Mouse (Mus musculus) liver, embryonic 15.5 days (tissue): Measurements from ENCODE around the gene Tgfbr1. TPM values are rescaled to one million over a fixed set of nuclear protein-coding genes. Genes with fewer than 3 reads are reported as not detected.

Source experiments
- ATAC-seq: fragments of 200-750 bp; cut with Nextera tagmentation; 2 replicates; pipeline ENCODE4 v1.8.0; 2017; ENCODE audit warnings: moderate number of reproducible peaks, mild to moderate bottlenecking, moderate library complexity; ENCODE audit not compliant: insufficient read depth
- H3K27ac ChIP-seq: fragments of 300-500 bp; sonication (generic); replicated peaks from 2 replicates; pipeline ENCODE4 v1.5.1; 2015; ENCODE audit warnings: mild to moderate bottlenecking, inconsistent platforms
- H3K27me3 ChIP-seq: fragments of 300-500 bp; sonication (generic); 2 replicates; pipeline ENCODE4 v1.6.1; 2015; ENCODE audit warnings: mild to moderate bottlenecking, inconsistent platforms
- H3K36me3 ChIP-seq: fragments of 300-500 bp; sonication (generic); replicated peaks from 2 replicates; pipeline ENCODE4 v1.6.1; 2015; ENCODE audit warnings: moderate library complexity, mild to moderate bottlenecking, inconsistent platforms
- H3K4me1 ChIP-seq: fragments of 300-500 bp; sonication (generic); replicated peaks from 2 replicates; pipeline ENCODE4 v1.6.1; 2015; ENCODE audit warnings: inconsistent platforms
- H3K4me2 ChIP-seq: fragments of 300-500 bp; sonication (generic); 2 replicates; pipeline ENCODE4 v1.6.1; 2015; ENCODE audit warnings: moderate library complexity, mild to moderate bottlenecking, inconsistent platforms
- H3K4me3 ChIP-seq: fragments of 300-500 bp; sonication (generic); replicated peaks from 2 replicates; pipeline ENCODE4 v1.5.1; 2015; ENCODE audit warnings: mild to moderate bottlenecking, inconsistent platforms
- H3K9ac ChIP-seq: fragments of 300-500 bp; sonication (generic); 2 replicates; pipeline ENCODE4 v1.6.1; 2015; ENCODE audit warnings: moderate library complexity, mild to moderate bottlenecking, inconsistent platforms
- H3K9me3 ChIP-seq: fragments of 300-500 bp; sonication (generic); replicated peaks from 2 replicates; pipeline ENCODE4 v1.6.1; 2016; ENCODE audit warnings: inconsistent platforms
- WGBS: fragments of 180-500 bp; shearing (Covaris S2); methylation state at CpG from one replicate; pipeline ENCODE4 v1.1.7; 2015; ENCODE audit warnings: mixed read lengths; ENCODE audit not compliant: insufficient replicate concordance; 5-methylcytosine and 5-hydroxymethylcytosine counted together
- polyA plus RNA-seq: library from polyadenylated mRNA; unstranded; fragments of >200 nt; fragmentation: Nextera tagmentation; extraction: Ambion mirVana; gene quantifications from 2 replicates; pipeline ENCODE4 v1.2.1, GENCODE M21; 2015

Gene Tgfbr1
- polyA plus RNA-seq, 1 experiment from 2014 or later: 4.4 TPM

DNA sequence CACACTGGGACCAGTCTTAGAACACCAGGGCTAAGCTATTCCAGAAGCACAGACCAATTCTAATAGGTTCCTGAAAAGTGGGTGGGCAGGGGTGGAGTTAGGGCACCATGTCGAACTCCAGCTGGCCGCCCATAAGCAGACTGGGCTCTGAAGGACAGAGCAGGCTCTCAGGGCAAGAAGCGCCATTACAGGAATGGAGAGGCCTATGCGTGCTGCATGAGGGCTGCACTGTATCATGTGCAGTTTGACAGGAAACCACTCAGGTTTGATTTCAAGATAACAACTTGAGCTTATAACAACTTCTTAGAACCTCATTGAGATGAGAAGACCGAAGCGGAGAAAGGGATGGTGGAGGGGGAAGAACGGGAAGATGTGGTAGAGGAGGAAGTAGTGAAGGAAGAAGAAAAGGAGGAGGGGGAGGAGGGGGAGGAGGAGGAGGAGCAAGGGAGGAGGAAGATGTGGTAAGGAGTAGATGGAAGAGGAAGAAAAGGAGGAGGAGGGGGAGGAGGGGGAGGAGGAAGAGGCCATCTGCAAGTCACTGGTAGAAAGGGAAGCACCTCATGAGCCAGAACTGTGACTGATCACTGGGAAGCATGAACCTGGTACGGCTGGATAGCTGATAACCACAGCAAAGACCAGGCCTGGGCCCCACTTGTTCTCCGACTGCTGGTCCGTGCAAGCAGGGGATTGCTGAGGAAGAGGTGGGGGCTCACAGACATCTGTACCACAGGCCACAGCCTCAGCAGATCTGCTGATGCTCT is 33.3 kb upstream of the Tgfbr1 start:
- ATAC-seq: peak; percentile 38; the same call in 1 of the 2 replicates
- 31% methylated on average over 10 of the region's 10 CpGs for WGBS
- Histone ChIP-seq H3K27ac (peak overlapping the region; percentile 55; the same call in 1 of the 2 replicates), H3K9me3 (no peaks in the 10 kb centered on the region), H3K9ac (no peak overlapping the region), H3K4me3 (no peak overlapping the region), H3K4me2 (no peak overlapping the region), H3K27me3 (no peaks in the 10 kb centered on the region), H3K36me3 (no peaks in the 10 kb centered on the region), H3K4me1 (peaks cover 31% of the 10 kb centered on the region)

DNA sequence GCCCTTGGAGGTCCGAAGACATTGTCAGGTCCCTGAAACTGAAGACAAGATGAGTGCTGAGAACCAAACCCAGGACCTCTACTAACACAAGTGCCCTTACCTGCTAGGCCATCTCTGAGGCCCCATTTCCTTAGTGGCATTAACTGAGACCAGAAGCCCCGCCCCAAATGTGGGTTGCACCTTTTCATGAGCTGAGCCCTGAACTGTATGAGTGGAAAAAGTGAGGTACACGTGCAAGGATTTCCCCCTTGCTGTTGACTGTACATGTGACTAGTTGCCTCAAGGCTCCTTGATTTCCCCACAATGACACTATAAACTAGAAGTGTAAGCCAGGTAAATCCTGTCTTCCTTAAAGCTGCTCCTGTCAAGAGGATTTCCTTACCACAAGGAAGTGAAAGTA is 30.7 kb upstream of the Tgfbr1 start:
- whole genome bisulfite sequencing: 60% methylated on average over 3 of the region's 3 CpGs
- Histone ChIP-seq H3K27ac (no peak overlapping the region), H3K4me1 (peaks cover 35% of the 10 kb centered on the region), H3K27me3 (no peaks in the 10 kb centered on the region), H3K9me3 (no peaks in the 10 kb centered on the region), H3K4me2 (no peak overlapping the region), H3K36me3 (no peaks in the 10 kb centered on the region), H3K4me3 (no peak overlapping the region), H3K9ac (no peak overlapping the region)
- ATAC-seq: no peak

DNA sequence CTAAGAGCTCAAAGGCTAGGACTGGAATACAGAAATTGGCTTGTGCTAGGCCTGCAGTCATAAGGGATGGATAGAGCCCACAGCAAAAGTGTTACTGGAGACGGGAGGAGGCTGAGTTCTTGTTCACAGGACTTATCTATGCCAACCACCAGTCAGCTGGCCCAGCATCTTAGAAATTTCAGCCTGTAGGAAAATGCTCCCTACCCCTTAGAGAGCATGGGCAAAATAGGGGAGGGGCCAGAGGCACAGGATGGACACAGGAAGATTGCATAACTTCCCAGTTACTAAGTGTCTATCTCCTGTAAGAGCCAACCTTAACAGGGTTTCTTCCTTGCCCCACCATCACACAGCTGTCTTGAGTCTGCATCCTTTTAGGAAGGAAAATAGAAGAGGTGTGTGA is 28.8 kb upstream of the Tgfbr1 start:
- Histone ChIP-seq H3K27me3 (no peaks in the 10 kb centered on the region), H3K4me3 (no peak overlapping the region), H3K4me2 (no peak overlapping the region), H3K27ac (no peak overlapping the region), H3K9ac (no peak overlapping the region), H3K9me3 (no peaks in the 10 kb centered on the region), H3K36me3 (no peaks in the 10 kb centered on the region), H3K4me1 (peaks cover 26% of the 10 kb centered on the region)
- peak; percentile 40; the same call in 1 of the 2 replicates for ATAC-seq
- 11% methylated on average over 1 of the region's 1 CpGs for WGBS

DNA sequence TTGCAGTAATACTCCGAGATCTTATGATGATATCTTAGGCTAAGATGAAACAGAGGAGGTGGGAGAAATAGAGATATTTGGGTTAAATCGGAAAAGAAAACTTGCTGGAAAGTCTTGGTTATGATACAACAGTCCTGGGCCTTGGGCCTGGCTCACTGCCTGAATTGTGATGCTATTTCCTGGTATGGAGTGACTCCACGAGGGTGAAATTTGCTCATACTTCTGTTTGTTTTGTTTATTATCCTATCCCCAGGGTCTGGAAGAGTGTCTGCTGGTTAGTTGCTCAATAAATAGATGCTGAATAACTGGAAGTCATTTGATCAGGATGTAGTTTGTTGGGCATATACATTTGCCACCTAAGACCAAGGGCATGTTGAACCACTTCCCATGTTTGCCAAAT is 25.2 kb upstream of the Tgfbr1 start:
- no peak for ATAC-seq
- Histone ChIP-seq H3K9me3 (no peaks in the 10 kb centered on the region), H3K9ac (no peak overlapping the region), H3K27ac (no peak overlapping the region), H3K4me1 (peaks cover 18% of the 10 kb centered on the region), H3K4me3 (no peak overlapping the region), H3K27me3 (no peaks in the 10 kb centered on the region; the same call in 1 of the 2 replicates), H3K36me3 (no peaks in the 10 kb centered on the region), H3K4me2 (no peak overlapping the region)
- WGBS: 65% methylated on average over 3 of the region's 3 CpGs

DNA sequence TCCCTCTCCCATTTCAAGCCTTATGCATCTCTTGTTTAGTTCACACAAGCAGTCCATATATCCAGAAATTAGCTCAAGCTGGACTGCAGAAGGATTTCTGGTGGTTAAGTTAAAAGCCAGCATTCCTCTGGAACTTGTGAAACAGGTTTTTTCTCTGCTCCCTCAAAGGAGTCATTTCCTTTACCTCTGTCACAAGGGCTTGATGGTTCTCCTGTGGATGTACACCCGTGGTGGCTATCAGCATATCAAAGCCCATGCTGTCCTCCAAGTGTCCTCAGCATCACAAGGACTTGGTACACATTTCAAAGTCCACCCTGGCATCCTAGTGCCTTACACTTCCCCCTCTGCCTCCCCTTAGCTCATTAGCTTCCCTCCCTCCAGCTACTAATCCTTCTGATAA is 23.7 kb upstream of the Tgfbr1 start:
- H3K36me3 ChIP-seq: no peaks in the 10 kb centered on the region
- no peak overlapping the region for H3K4me2 ChIP-seq
- H3K27ac ChIP-seq: no peak overlapping the region
- no peak overlapping the region for H3K9ac ChIP-seq
- no peaks in the 10 kb centered on the region for H3K9me3 ChIP-seq
- ATAC-seq: no peak
- H3K27me3 ChIP-seq: no peaks in the 10 kb centered on the region; the same call in 1 of the 2 replicates
- no peak overlapping the region for H3K4me3 ChIP-seq
- 8% methylated on average over 1 of the region's 1 CpGs for WGBS
- peaks cover 8% of the 10 kb centered on the region for H3K4me1 ChIP-seq

DNA sequence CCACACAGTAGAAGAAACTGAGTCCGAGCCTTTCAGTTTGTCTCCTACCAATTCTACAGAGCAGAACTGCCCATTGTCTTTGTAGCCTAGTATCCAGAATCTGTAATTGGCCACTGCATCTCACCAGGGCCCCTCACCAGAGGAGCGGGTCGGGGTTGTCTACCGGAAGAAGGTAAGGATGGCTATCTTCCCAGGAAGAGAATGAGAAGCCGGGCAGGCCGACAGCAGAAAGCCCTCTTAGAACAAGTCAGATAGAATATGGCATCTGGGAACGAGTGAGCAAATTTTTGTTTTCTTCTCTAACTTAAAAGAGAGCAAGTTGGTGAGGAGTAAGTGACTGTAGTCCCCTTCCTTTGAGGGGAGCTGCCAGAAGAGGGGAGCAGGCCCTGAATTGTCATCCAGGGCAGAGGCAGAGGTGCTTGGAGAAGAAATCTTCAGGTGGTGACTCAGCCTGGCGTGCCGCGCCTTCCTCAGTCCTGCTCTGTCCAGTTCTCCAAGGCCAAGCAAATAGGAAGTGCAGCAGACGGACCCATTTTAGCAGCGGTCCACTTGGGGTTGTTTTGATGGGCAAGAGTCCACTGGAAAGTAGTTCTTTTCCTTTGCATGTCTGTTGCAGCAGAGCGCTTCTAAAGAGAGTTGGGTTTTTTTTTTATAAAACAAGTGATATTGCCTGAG is 22.5 kb upstream of the Tgfbr1 start:
- Histone ChIP-seq H3K4me2 (no peak overlapping the region), H3K27me3 (no peaks in the 10 kb centered on the region; the same call in 1 of the 2 replicates), H3K36me3 (no peaks in the 10 kb centered on the region), H3K9ac (no peak overlapping the region), H3K4me1 (no peaks in the 10 kb centered on the region), H3K9me3 (no peaks in the 10 kb centered on the region), H3K27ac (no peak overlapping the region), H3K4me3 (no peak overlapping the region)
- 72% methylated on average over 13 of the region's 13 CpGs for WGBS
- ATAC-seq: no peak

DNA sequence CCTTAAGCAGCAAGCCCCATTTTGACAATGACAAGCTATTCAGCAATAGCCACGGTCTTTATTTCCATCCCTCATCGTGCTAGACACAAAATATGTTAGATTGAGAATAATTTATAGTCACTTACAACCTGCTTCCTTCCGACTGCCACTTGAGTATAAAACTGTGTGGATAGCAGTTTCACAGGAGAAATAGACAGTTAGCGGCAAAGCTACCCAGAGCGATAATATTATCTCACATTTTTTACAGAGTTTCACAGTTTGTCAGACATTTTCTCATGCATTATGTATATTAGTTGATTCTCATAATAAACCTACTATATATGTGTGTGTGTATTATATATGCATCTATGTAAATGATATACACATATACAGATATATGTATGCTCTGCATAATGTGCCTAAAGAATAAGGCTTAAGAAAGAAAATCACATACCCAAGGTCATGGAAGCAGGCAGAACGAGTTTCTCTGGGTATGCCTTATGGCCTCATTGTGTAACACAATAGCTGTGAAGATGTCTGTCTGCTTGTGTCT is 20.1 kb upstream of the Tgfbr1 start:
- H3K27ac ChIP-seq: no peak overlapping the region
- H3K4me3 ChIP-seq: no peak overlapping the region
- H3K4me2 ChIP-seq: no peak overlapping the region
- H3K36me3 ChIP-seq: no peaks in the 10 kb centered on the region
- peaks cover 3% of the 10 kb centered on the region for H3K27me3 ChIP-seq
- no peaks in the 10 kb centered on the region for H3K9me3 ChIP-seq
- 64% methylated on average over 6 of the region's 6 CpGs for WGBS
- no peak overlapping the region for H3K9ac ChIP-seq
- H3K4me1 ChIP-seq: no peaks in the 10 kb centered on the region
- no peak for ATAC-seq

DNA sequence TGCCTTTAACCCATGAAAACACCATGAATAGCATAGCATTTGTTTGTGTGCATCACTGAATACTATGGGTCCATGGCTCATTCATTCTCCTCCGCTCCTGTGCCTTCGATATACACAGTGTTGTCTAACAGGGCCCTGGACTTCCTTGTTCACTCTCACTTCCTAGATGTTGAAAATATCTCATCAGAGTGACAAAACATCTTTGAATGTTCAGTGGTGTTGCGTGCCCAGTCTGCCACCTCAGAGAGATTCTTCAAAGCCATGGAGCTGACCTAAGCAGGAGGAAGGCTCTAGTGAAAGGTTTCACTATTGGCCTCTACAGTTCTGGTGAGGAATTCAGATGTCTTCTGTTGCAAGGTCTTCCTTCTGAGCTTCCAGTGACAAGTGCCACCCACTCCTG is 19.5 kb upstream of the Tgfbr1 start:
- no peak for ATAC-seq
- WGBS: 81% methylated on average over 3 of the region's 3 CpGs
- Histone ChIP-seq H3K36me3 (no peaks in the 10 kb centered on the region), H3K4me2 (no peak overlapping the region), H3K4me1 (no peaks in the 10 kb centered on the region), H3K9ac (no peak overlapping the region), H3K4me3 (no peak overlapping the region), H3K9me3 (no peaks in the 10 kb centered on the region), H3K27ac (no peak overlapping the region), H3K27me3 (peaks cover 3% of the 10 kb centered on the region)

DNA sequence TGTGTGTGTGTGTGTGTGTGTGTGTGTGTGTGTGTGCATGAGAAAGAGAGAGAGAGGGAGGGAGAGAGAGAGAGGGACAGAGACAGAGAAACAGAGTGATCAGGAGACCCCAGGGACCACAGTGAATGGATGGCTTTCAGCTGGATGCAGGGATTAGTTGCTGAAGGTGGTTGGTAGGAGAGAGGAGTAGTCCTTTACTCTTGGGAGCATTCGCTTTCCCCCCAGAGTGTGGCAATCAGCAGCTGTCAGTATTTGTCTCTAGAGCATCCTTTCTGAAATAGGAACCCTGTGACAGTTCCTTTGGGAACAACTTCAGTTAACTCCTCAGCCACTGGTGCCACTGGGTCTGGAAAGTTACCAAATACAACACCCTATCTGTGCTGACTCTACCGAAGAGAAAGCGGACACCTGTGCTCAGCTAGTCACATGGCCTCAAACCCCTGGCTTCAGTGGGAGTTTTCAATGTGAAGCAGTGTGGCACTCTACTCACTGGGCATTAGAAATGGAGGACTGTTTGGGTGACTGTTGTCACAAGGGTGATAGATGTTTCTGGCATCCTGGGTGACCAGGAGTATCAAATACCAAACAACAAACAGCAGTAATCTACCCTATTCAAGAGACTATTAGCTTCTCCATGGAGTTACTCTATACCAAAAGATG is 16.0 kb upstream of the Tgfbr1 start:
- H3K4me2 ChIP-seq: no peak overlapping the region
- ATAC-seq: no peak
- no peaks in the 10 kb centered on the region for H3K9me3 ChIP-seq
- WGBS: 65% methylated on average over 3 of the region's 3 CpGs
- H3K36me3 ChIP-seq: no peaks in the 10 kb centered on the region
- no peak overlapping the region for H3K27ac ChIP-seq
- H3K4me3 ChIP-seq: no peak overlapping the region
- no peak overlapping the region for H3K9ac ChIP-seq
- peaks cover 3% of the 10 kb centered on the region; the same call in 1 of the 2 replicates for H3K27me3 ChIP-seq
- no peaks in the 10 kb centered on the region for H3K4me1 ChIP-seq

DNA sequence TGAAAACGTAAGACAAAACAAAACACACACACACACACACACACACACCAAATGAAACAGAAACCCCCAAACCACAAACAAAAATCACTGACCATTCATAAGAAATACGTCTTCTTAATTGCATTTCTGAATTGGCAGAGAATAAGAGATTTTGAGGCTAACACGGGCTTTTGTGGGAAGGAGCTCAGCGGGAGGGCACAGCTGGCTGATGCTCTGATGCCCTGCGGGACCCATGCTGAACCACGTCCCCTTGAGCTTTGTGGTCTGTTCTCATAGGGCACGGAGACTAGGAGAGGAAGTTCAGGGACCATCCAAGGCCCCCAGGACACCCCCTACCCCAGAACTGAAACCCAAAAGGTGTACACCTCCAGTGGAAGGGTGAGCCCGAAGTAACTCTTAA is 10.4 kb upstream of the Tgfbr1 start:
- H3K27me3 ChIP-seq: no peaks in the 10 kb centered on the region
- H3K4me2 ChIP-seq: no peak overlapping the region
- 43% methylated on average over 8 of the region's 8 CpGs for WGBS
- H3K4me1 ChIP-seq: no peaks in the 10 kb centered on the region
- H3K27ac ChIP-seq: no peak overlapping the region
- H3K9me3 ChIP-seq: no peaks in the 10 kb centered on the region
- ATAC-seq: no peak
- no peaks in the 10 kb centered on the region for H3K36me3 ChIP-seq
- no peak overlapping the region for H3K4me3 ChIP-seq
- no peak overlapping the region for H3K9ac ChIP-seq

DNA sequence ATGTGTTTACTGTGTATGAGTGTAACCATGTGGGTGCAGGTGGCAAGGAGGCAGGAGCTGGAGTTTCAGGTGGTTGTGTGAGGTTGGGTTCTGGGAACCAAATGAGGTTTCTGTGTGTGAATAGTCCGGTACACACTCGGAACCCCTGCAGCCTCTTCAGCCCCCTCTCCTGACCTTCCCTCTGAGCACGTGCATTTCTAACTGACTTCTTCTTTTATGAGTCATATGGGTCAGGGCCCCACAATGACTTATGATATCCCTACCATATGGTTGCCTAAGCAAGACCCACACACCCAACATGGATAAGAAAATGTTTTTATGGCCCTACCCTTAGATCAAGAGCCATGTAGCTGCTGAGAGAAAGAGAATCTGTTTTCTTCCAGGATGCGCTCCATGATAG is 6.0 kb upstream of the Tgfbr1 start:
- no peak overlapping the region for H3K4me2 ChIP-seq
- no peaks in the 10 kb centered on the region for H3K36me3 ChIP-seq
- no peak overlapping the region for H3K27ac ChIP-seq
- no peak overlapping the region for H3K9ac ChIP-seq
- peaks cover 35% of the 10 kb centered on the region for H3K27me3 ChIP-seq
- H3K4me3 ChIP-seq: no peak overlapping the region
- ATAC-seq: no peak
- peaks cover 6% of the 10 kb centered on the region for H3K4me1 ChIP-seq
- H3K9me3 ChIP-seq: no peaks in the 10 kb centered on the region
- 41% methylated on average over 4 of the region's 4 CpGs for WGBS
